Mouse (Mus musculus): ENCODE measurements at regions not wholly inside any gene's neighbourhood (a gene's known extent, or its start where the extent isn't known, plus 50 kb on each side); places are given as distances from the start of the nearest gene placed in this dataset.
A peak's percentile ranks its signal among the peaks of the same experiment; 100 is the strongest.

- Histone ChIP-seq H3K4me2 (ENCODE audit: low read length) (no peak overlapping the region), H3K36me3 (ENCODE audit: insufficient read depth, low read length) (no peaks in the 10 kb centered on the region), H3K4me3 (replicated peaks; ENCODE audit: low read depth, low read length) (no peak overlapping the region), H3K9ac (ENCODE audit: low read depth, low read length) (no peak overlapping the region), H3K27ac (no peak overlapping the region), H3K27me3 (ENCODE audit: insufficient read depth, low read length) (no peaks in the 10 kb centered on the region), H3K4me1 (replicated peaks; ENCODE audit: insufficient read depth, low read length) (no peaks in the 10 kb centered on the region), H3K9me3 (replicated peaks; ENCODE audit: low read length) (no peaks in the 10 kb centered on the region)
- no peak for TF ChIP-seq CTCF (IDR thresholded peaks at IDR 0.05; ENCODE audit: low read depth)
- no peak for DNase-seq (ENCODE audit: low spot score)
- ATAC-seq (replicated peaks; ENCODE audit: low FRiP score, low read depth), result no peak
- 58% methylated on average over 10 of the region's 10 CpGs for WGBS
These were observed 73.5 kb upstream of the Ptpn1 start for GRCm38 (mm10) chr2:167858346-167858745.

DNA sequence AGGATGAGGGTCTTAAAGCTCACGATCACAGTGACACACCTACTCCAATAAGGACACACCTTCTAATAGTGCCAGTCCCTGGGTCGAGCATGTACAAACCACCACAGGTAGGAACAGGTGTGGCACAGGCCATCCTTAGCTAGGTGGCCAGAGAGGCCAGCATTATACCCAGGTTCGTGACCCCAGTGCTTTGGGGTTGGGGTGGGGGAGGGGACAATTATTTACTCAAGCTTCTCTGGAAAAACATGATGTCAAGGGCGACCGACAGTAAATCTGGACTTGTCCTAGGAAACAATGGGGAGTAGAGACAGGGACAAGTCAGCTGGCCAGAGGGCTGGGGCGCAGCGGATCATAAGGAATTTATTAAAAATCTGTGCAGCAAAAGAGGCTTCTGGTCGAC, 73.9 kb upstream of the Ptpn1 start:
- Histone ChIP-seq H3K4me3 (replicated peaks; ENCODE audit: low read depth, low read length) (no peak overlapping the region), H3K4me2 (ENCODE audit: low read length) (no peak overlapping the region), H3K9ac (ENCODE audit: low read depth, low read length) (no peak overlapping the region), H3K27ac (no peak overlapping the region), H3K4me1 (replicated peaks; ENCODE audit: insufficient read depth, low read length) (0 out of 2 replicates have a peak, but pooled peaks cover 1% of the 10 kb centered on the region), H3K9me3 (replicated peaks; ENCODE audit: low read length) (no peaks in the 10 kb centered on the region), H3K36me3 (ENCODE audit: insufficient read depth, low read length) (no peaks in the 10 kb centered on the region), H3K27me3 (ENCODE audit: insufficient read depth, low read length) (no peaks in the 10 kb centered on the region)
- 46% methylated on average over 8 of the region's 8 CpGs for WGBS
- no peak for DNase-seq (ENCODE audit: low spot score)
- TF ChIP-seq CTCF (IDR thresholded peaks at IDR 0.05; ENCODE audit: low read depth), result no peak
- ATAC-seq (replicated peaks; ENCODE audit: low FRiP score, low read depth), result no peak

- Histone ChIP-seq H3K27ac (no peak overlapping the region), H3K4me2 (ENCODE audit: low read length) (no peak overlapping the region), H3K4me3 (replicated peaks; ENCODE audit: low read depth, low read length) (no peak overlapping the region), H3K27me3 (ENCODE audit: insufficient read depth, low read length) (no peaks in the 10 kb centered on the region), H3K9me3 (replicated peaks; ENCODE audit: low read length) (no peaks in the 10 kb centered on the region), H3K4me1 (replicated peaks; ENCODE audit: insufficient read depth, low read length) (peaks cover 10% of the 10 kb centered on the region), H3K9ac (ENCODE audit: low read depth, low read length) (no peak overlapping the region; the same call in 1 of the 2 replicates), H3K36me3 (ENCODE audit: insufficient read depth, low read length) (no peaks in the 10 kb centered on the region)
- DNase-seq (ENCODE audit: low spot score) (no peak), ATAC-seq (replicated peaks; ENCODE audit: low FRiP score, low read depth) (peak; percentile 42; the same call in 1 of the 2 replicates)
- WGBS, result 62% methylated on average over 10 of the region's 10 CpGs
- no peak; the same call in 1 of the 2 replicates for TF ChIP-seq CTCF (IDR thresholded peaks at IDR 0.05; ENCODE audit: low read depth)
These were observed 74.9 kb upstream of the Ptpn1 start for GRCm38 (mm10) chr2:167856920-167857475.

- peaks cover 19% of the 10 kb centered on the region for H3K4me1 ChIP-seq (replicated peaks; ENCODE audit: insufficient read depth, low read length)
- no peaks in the 10 kb centered on the region for H3K36me3 ChIP-seq (ENCODE audit: insufficient read depth, low read length)
- H3K4me3 ChIP-seq (replicated peaks; ENCODE audit: low read depth, low read length), result no peak overlapping the region
- DNase-seq (ENCODE audit: low spot score) (no peak), ATAC-seq (replicated peaks; ENCODE audit: low FRiP score, low read depth) (no peak)
- no peak for TF ChIP-seq CTCF (IDR thresholded peaks at IDR 0.05; ENCODE audit: low read depth)
- H3K4me2 ChIP-seq (ENCODE audit: low read length), result no peak overlapping the region
- no peak overlapping the region for H3K9ac ChIP-seq (ENCODE audit: low read depth, low read length)
- 42% methylated on average over 3 of the region's 3 CpGs for WGBS
- H3K27me3 ChIP-seq (ENCODE audit: insufficient read depth, low read length), result no peaks in the 10 kb centered on the region
- no peak overlapping the region for H3K27ac ChIP-seq
- no peaks in the 10 kb centered on the region for H3K9me3 ChIP-seq (replicated peaks; ENCODE audit: low read length)
These were observed 75.8 kb upstream of the Ptpn1 start for GRCm38 (mm10) chr2:167856020-167856419.

DNA sequence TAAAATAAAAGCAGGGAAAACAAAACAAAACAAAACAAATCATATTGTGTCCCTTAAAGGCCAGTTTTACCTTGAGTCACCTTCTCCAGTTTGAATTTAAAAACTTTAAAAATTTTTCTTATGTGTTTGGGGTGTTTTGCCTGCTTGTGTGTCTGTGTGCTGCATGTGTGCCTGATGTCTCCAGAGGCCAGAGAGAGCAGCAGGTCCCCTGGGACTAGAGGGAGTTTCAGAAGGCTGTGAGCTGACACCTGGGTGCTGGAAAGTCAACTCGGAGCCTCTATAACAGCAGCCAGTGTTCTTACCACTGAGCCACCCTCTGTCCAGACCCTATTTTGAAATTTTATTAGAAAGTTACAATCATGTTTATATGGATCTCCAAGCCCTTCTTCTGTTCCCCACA, 77.8 kb upstream of the Ptpn1 start:
- Histone ChIP-seq H3K4me1 (replicated peaks; ENCODE audit: insufficient read depth, low read length) (peaks cover 20% of the 10 kb centered on the region), H3K36me3 (ENCODE audit: insufficient read depth, low read length) (no peaks in the 10 kb centered on the region), H3K27ac (no peak overlapping the region), H3K4me3 (replicated peaks; ENCODE audit: low read depth, low read length) (no peak overlapping the region), H3K27me3 (ENCODE audit: insufficient read depth, low read length) (no peaks in the 10 kb centered on the region), H3K4me2 (ENCODE audit: low read length) (no peak overlapping the region), H3K9me3 (replicated peaks; ENCODE audit: low read length) (no peaks in the 10 kb centered on the region), H3K9ac (ENCODE audit: low read depth, low read length) (no peak overlapping the region)
- WGBS, result 77% methylated on average over 1 of the region's 1 CpGs
- DNase-seq (ENCODE audit: low spot score) (no peak), ATAC-seq (replicated peaks; ENCODE audit: low FRiP score, low read depth) (no peak)
- TF ChIP-seq CTCF (IDR thresholded peaks at IDR 0.05; ENCODE audit: low read depth), result no peak

- Histone ChIP-seq H3K4me2 (ENCODE audit: low read length) (no peak overlapping the region), H3K27me3 (ENCODE audit: insufficient read depth, low read length) (no peaks in the 10 kb centered on the region), H3K27ac (no peak overlapping the region), H3K36me3 (ENCODE audit: insufficient read depth, low read length) (no peaks in the 10 kb centered on the region), H3K4me1 (replicated peaks; ENCODE audit: insufficient read depth, low read length) (peaks cover 20% of the 10 kb centered on the region), H3K9ac (ENCODE audit: low read depth, low read length) (no peak overlapping the region), H3K4me3 (replicated peaks; ENCODE audit: low read depth, low read length) (no peak overlapping the region), H3K9me3 (replicated peaks; ENCODE audit: low read length) (no peaks in the 10 kb centered on the region)
- DNase-seq (ENCODE audit: low spot score) (no peak), ATAC-seq (replicated peaks; ENCODE audit: low FRiP score, low read depth) (no peak)
- TF ChIP-seq CTCF (IDR thresholded peaks at IDR 0.05; ENCODE audit: low read depth), result no peak
- 67% methylated on average over 8 of the region's 8 CpGs for WGBS
These were observed 78.4 kb upstream of the Ptpn1 start for GRCm38 (mm10) chr2:167853411-167853821.

GRCm38 (mm10) chr2:167852582-167852981, 79.3 kb upstream of the Ptpn1 start:
- no peaks in the 10 kb centered on the region for H3K27me3 ChIP-seq (ENCODE audit: insufficient read depth, low read length)
- H3K36me3 ChIP-seq (ENCODE audit: insufficient read depth, low read length), result no peaks in the 10 kb centered on the region
- no peak for DNase-seq (ENCODE audit: low spot score)
- peaks cover 20% of the 10 kb centered on the region for H3K4me1 ChIP-seq (replicated peaks; ENCODE audit: insufficient read depth, low read length)
- no peaks in the 10 kb centered on the region for H3K9me3 ChIP-seq (replicated peaks; ENCODE audit: low read length)
- WGBS, result 57% methylated on average over 9 of the region's 9 CpGs
- TF ChIP-seq CTCF (IDR thresholded peaks at IDR 0.05; ENCODE audit: low read depth), result no peak
- no peak overlapping the region for H3K9ac ChIP-seq (ENCODE audit: low read depth, low read length)
- ATAC-seq (replicated peaks; ENCODE audit: low FRiP score, low read depth), result no peak
- no peak overlapping the region for H3K4me3 ChIP-seq (replicated peaks; ENCODE audit: low read depth, low read length)
- no peak overlapping the region for H3K27ac ChIP-seq
- H3K4me2 ChIP-seq (ENCODE audit: low read length), result no peak overlapping the region

All from kidney, postnatal 0 days (tissue).